8 mouse cellular contexts compared by ENCODE assay signal in the genomic region with DNA sequence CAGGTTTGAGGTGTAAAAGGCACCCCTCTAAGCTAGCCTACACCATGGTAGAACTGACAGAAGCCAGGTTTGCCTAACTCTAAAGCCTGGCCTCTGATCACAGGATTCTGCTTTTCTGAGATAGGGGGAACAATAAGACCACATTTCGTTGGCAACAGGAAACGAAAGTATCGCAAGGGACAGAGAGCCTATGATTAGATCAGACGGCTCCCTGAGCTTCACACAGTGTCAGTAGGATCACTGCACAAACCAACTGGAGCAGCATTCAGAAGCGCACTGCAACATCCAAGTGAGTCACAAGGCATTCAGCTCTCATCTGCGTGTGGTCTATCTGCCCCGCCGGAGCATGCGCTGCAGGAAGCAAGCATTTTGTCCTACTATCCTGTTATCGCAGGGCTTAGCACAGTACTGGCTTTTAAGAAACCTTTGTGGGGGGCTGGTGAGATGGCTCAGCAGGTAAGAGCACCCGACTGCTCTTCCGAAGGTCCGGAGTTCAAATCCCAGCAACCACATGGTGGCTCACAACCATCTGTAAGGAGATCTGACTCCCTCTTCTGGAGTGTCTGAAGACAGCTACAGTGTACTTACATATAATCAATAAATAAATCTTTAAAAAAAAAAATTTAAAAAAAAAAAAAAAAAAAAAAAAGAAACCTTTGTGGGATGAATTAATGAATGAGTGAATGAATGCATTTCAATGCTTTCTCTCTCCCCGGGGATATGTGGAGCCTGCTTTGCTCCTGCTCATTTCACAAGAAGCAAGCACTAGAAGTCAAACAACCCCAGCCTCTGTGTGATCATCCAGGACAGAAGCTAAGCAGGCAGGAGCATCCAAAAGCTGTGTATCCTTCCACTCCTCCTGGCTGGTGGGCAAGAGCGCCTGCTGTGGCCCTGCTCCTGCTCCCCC. TPM values are rescaled to one million over a fixed set of nuclear protein-coding genes. Genes with fewer than 3 reads are reported as not detected.
DNase-seq lines count a peak whose midpoint lies in the region; ATAC-seq lines count a peak whose summit lies in the region.

No protein-coding gene starts in this region.

- peaks cover 23% of the 10 kb centered on the region for H3K4me1 ChIP-seq in liver, embryonic 12.5 days

- no peaks in the 10 kb centered on the region for H3K27me3 ChIP-seq in liver, embryonic 12.5 days (replicated peaks)

- intact Hi-C loops in heart, postnatal 36 days (cut with DNase I), result no loop called here
- intact Hi-C loops in gastrocnemius, postnatal 14 days (cut with DNase I; ENCODE audit: low total_unique reads), result no loop called here

- ATAC-seq in liver, embryonic 12.5 days, result peak; percentile 75

- H3K9me3 ChIP-seq in liver, embryonic 12.5 days (replicated peaks), result no peaks in the 10 kb centered on the region

- 16% methylated on average over 15 of the region's 15 CpGs for WGBS in liver, embryonic 12.5 days (ENCODE audit: insufficient replicate concordance)

- peak; percentile 10 to 26 for DNase-seq in heart, adult 9 months (ENCODE audit: low spot score in 2 of 2)
- no peak for DNase-seq in heart, postnatal 36 days
- peak; percentile 82 for DNase-seq in 416B (ENCODE audit: low read depth)
- peak; percentile 40 for DNase-seq in Muller cell, postnatal 12 days (ENCODE audit: inconsistent ontology term)
- DNase-seq in gastrocnemius, postnatal 14 days, result no peak
- DNase-seq in yolk sac, embryonic 10.5 days (ENCODE audit: low spot score), result no peak
- no peak for DNase-seq in adrenal gland, adult 18-20 months (ENCODE audit: low spot score in 2 of 2)

- H3K4me2 ChIP-seq in liver, embryonic 12.5 days, result peak overlapping the region; percentile 44

- H3K4me3 ChIP-seq in liver, embryonic 12.5 days, result no peak overlapping the region

- H3K36me3 ChIP-seq in liver, embryonic 12.5 days, result no peaks in the 10 kb centered on the region

- H3K9ac ChIP-seq in liver, embryonic 12.5 days, result no peak overlapping the region

- peak overlapping the region; percentile 43; the same call in 1 of the 2 replicates for H3K27ac ChIP-seq in liver, embryonic 12.5 days

RNA-seq across cellular contexts. Expression of a gene that starts 37.6 kb away (rescaled TPM):
- total RNA-seq in heart, postnatal 36 days (2021), result 10 to 100 TPM; 15.3 to 15.6 TPM
- 0.72 and 1.1 TPM in 2 replicates for polyA plus RNA-seq in liver, embryonic 12.5 days (2016; fragmentation: Nextera tagmentation; extraction: Ambion mirVana)
- total RNA-seq in gastrocnemius, postnatal 14 days (2021), result 1 to 10 TPM; 6.9 to 8.0 TPM
- total RNA-seq in adrenal gland, adult 18-20 months (2021), result 10 to 100 TPM; 15.5 to 30.5 TPM

Comparison
In these comparisons a context has a peak if more than half of its experiments do, and no peak if none do; other contexts are left out.
1. DNase-seq: peak in heart, adult 9 months (2 of 2), 416B (single experiment) and Muller cell, postnatal 12 days (single experiment); none in heart, postnatal 36 days (0 of 2), gastrocnemius, postnatal 14 days (single experiment), yolk sac, embryonic 10.5 days (single experiment) and adrenal gland, adult 18-20 months (0 of 2).